Mouse (Mus musculus) heart, embryonic 13.5 days (tissue): ENCODE data around the gene Rab14. TPM values are rescaled to one million over a fixed set of nuclear protein-coding genes. Genes with fewer than 3 reads are reported as not detected.

Source experiments
- ATAC-seq: fragments of 200-750 bp; cut with Nextera tagmentation; 2 replicates; pipeline ENCODE4 v1.8.0; 2017; ENCODE audit warnings: moderate TSS enrichment; ENCODE audit not compliant: insufficient number of reproducible peaks, low FRiP score, low TSS enrichment; ENCODE audit errors: extremely low read depth
- H3K27ac ChIP-seq: fragments of 300-500 bp; sonication (generic); replicated peaks from 2 replicates; pipeline ENCODE4 v1.5.1; 2015; ENCODE audit warnings: moderate library complexity, mild to moderate bottlenecking, inconsistent platforms
- H3K27me3 ChIP-seq: fragments of 300-500 bp; sonication (generic); replicated peaks from 2 replicates; pipeline ENCODE4 v1.6.1; 2015; ENCODE audit warnings: mild to moderate bottlenecking, inconsistent platforms
- H3K36me3 ChIP-seq: fragments of 300-500 bp; sonication (generic); 2 replicates; pipeline ENCODE4 v1.6.1; 2015; ENCODE audit warnings: mild to moderate bottlenecking, inconsistent platforms
- H3K4me1 ChIP-seq: fragments of 300-500 bp; sonication (generic); 2 replicates; pipeline ENCODE4 v1.6.1; 2015; ENCODE audit warnings: inconsistent platforms
- H3K4me2 ChIP-seq: fragments of 300-500 bp; sonication (generic); 2 replicates; pipeline ENCODE4 v1.6.1; 2015; ENCODE audit warnings: inconsistent platforms, mild to moderate bottlenecking, moderate library complexity
- H3K4me3 ChIP-seq: fragments of 300-500 bp; sonication (generic); 2 replicates; pipeline ENCODE4 v1.5.1; 2015; ENCODE audit warnings: moderate library complexity, mild to moderate bottlenecking, inconsistent platforms
- H3K9ac ChIP-seq: fragments of 300-500 bp; sonication (generic); 2 replicates; pipeline ENCODE4 v1.6.1; 2015; ENCODE audit warnings: inconsistent platforms, mild to moderate bottlenecking, moderate library complexity
- H3K9me3 ChIP-seq: fragments of 300-500 bp; sonication (generic); 2 replicates; pipeline ENCODE4 v1.6.1; 2016; ENCODE audit warnings: inconsistent platforms
- WGBS: fragments of 180-500 bp; shearing (Covaris S2); methylation state at CpG from one replicate; pipeline ENCODE4 v1.1.7; 2015; ENCODE audit warnings: mixed read lengths; 5-methylcytosine and 5-hydroxymethylcytosine counted together
- polyA plus RNA-seq: library from polyadenylated mRNA; unstranded; fragments of >200 nt; fragmentation: Nextera tagmentation; extraction: Ambion mirVana; gene quantifications from 2 replicates; pipeline ENCODE4 v1.2.1, GENCODE M21; 2015

Rab14 gene
- polyA plus RNA-seq, 1 experiment from 2014 or later: 228 TPM

DNA sequence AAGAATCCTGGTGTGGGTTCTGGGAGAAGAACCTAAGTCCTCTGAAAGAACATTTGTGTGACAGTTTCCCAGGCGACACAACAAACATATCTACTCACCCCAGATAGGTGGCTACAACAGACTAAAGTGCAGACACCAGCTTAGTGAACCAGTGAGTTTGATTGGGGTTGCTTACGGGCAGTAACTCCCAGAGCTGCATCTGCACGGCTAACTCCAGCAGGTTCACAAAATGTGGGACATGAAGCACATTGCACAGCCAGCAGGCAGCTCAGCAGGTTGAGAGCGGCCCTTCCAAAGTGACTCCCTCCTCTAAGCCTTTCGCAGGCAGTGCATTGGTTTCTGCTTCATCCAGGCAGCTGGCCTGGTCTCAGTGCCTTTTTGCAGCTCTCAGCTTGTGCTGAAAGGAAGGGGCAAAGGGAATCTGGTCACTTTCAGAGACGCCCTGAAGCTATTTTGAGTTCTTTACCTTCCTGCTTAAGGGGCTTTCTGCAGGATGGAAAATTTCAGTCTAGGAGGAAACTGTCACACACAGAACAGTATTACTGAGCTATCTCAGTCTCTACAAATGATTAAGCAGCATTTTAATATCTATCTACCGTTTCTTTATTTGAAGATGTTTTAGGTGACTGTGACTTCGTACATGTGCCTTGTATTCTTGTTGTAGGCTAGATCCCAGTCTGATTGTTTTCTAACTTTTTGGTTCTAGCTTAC lies 46.9 kb downstream of the Rab14 start:
- H3K36me3 ChIP-seq: peaks cover 100% of the 10 kb centered on the region
- H3K4me3 ChIP-seq: no peak overlapping the region
- H3K9ac ChIP-seq: peak overlapping the region; percentile 56; the same call in 1 of the 2 replicates
- H3K9me3 ChIP-seq: no peaks in the 10 kb centered on the region
- H3K27me3 ChIP-seq: no peaks in the 10 kb centered on the region
- peaks cover 38% of the 10 kb centered on the region for H3K4me1 ChIP-seq
- no peak overlapping the region for H3K4me2 ChIP-seq
- ATAC-seq: no peak
- 49% methylated on average over 8 of the region's 8 CpGs for WGBS
- peak overlapping the region; percentile 80 for H3K27ac ChIP-seq

DNA sequence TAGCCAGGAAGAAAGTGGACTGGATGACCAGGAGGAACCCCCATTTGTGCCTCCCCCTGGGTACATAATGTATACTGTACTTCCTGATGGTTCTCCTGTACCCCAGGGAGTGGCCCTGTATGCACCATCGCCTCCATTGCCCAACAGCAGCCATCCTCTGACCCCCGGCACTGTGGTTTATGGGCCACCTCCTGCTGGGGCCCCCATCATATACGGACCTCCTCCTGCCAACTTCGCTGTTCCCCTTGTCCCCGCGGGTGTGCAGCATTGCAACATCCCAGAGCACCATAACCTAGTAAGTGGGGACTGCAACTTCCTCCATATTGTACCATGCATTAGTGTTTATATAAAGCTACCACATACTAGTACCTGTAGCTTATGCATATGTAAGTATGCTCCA lies 47.7 kb downstream of the Rab14 start:
- ATAC-seq: no peak
- Histone ChIP-seq H3K36me3 (peaks cover 100% of the 10 kb centered on the region), H3K27me3 (no peaks in the 10 kb centered on the region), H3K4me1 (peaks cover 35% of the 10 kb centered on the region), H3K27ac (peak overlapping the region; percentile 32; the same call in 1 of the 2 replicates), H3K4me2 (no peak overlapping the region), H3K9me3 (no peaks in the 10 kb centered on the region), H3K4me3 (no peak overlapping the region), H3K9ac (no peak overlapping the region)
- WGBS: 89% methylated on average over 6 of the region's 6 CpGs

GRCm38 (mm10) chr2:35151303-35151882 lies 49.5 kb downstream of the Rab14 start:
- Histone ChIP-seq H3K9me3 (no peaks in the 10 kb centered on the region), H3K27ac (no peak overlapping the region), H3K4me1 (peaks cover 25% of the 10 kb centered on the region), H3K4me2 (no peak overlapping the region), H3K9ac (no peak overlapping the region), H3K36me3 (peaks cover 100% of the 10 kb centered on the region), H3K27me3 (no peaks in the 10 kb centered on the region), H3K4me3 (no peak overlapping the region)
- WGBS: 95% methylated on average over 13 of the region's 13 CpGs
- ATAC-seq: no peak

- Histone ChIP-seq H3K4me3 (no peak overlapping the region), H3K9me3 (no peaks in the 10 kb centered on the region), H3K4me1 (peaks cover 13% of the 10 kb centered on the region), H3K9ac (no peak overlapping the region), H3K27ac (no peak overlapping the region), H3K36me3 (peaks cover 100% of the 10 kb centered on the region), H3K4me2 (no peak overlapping the region), H3K27me3 (no peaks in the 10 kb centered on the region)
- 83% methylated on average over 10 of the region's 10 CpGs for WGBS
- no peak for ATAC-seq
Measured at GRCm38 (mm10) chr2:35148806-35149205, 52.1 kb downstream of the Rab14 start.

- H3K27ac ChIP-seq: no peak overlapping the region
- peaks cover 97% of the 10 kb centered on the region for H3K36me3 ChIP-seq
- no peak overlapping the region for H3K4me2 ChIP-seq
- WGBS: 85% methylated on average over 3 of the region's 3 CpGs
- H3K9me3 ChIP-seq: no peaks in the 10 kb centered on the region
- H3K4me1 ChIP-seq: 0 out of 2 replicates have a peak, but pooled peaks cover 2% of the 10 kb centered on the region
- no peak for ATAC-seq
- no peak overlapping the region for H3K9ac ChIP-seq
- H3K27me3 ChIP-seq: no peaks in the 10 kb centered on the region
- no peak overlapping the region for H3K4me3 ChIP-seq
Measured at GRCm38 (mm10) chr2:35141673-35142072, 59.2 kb downstream of the Rab14 start.

DNA sequence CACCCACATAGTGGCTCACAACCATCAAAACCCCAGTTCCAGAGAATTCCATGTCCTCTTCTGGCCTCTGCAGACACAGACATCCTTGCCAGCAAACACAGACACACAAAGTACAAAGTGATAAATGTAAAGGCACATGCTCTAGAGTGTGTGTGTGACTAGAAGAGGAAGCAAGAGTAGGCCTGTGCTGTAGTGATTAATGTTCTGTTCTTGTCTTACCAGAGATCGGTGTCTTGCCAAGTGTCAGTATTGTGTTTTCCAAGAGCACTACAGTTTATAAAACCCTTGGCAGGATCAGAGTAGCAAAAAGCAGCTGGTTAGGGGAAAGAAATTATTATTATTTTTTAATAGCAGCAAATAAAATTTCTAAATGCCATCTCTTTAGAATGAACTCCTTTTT lies 62.3 kb downstream of the Rab14 start:
- whole genome bisulfite sequencing: 87% methylated on average over 1 of the region's 1 CpGs
- peaks cover 4% of the 10 kb centered on the region; the same call in 1 of the 2 replicates for H3K4me1 ChIP-seq
- no peak for ATAC-seq
- H3K27ac ChIP-seq: no peak overlapping the region
- no peaks in the 10 kb centered on the region for H3K9me3 ChIP-seq
- H3K27me3 ChIP-seq: no peaks in the 10 kb centered on the region
- no peak overlapping the region for H3K9ac ChIP-seq
- H3K36me3 ChIP-seq: peaks cover 88% of the 10 kb centered on the region
- no peak overlapping the region for H3K4me3 ChIP-seq
- H3K4me2 ChIP-seq: no peak overlapping the region

GRCm38 (mm10) chr2:35133891-35134290 lies 67.0 kb downstream of the Rab14 start:
- ATAC-seq: no peak
- no peak overlapping the region for H3K4me2 ChIP-seq
- H3K27me3 ChIP-seq: no peaks in the 10 kb centered on the region
- no peak overlapping the region for H3K27ac ChIP-seq
- H3K4me3 ChIP-seq: no peak overlapping the region
- WGBS: 89% methylated on average over 5 of the region's 5 CpGs
- H3K9ac ChIP-seq: no peak overlapping the region
- H3K9me3 ChIP-seq: no peaks in the 10 kb centered on the region
- H3K4me1 ChIP-seq: peaks cover 21% of the 10 kb centered on the region
- peaks cover 44% of the 10 kb centered on the region for H3K36me3 ChIP-seq

GRCm38 (mm10) chr2:35132662-35133055 lies 68.3 kb downstream of the Rab14 start:
- Histone ChIP-seq H3K27me3 (no peaks in the 10 kb centered on the region), H3K4me2 (peak overlapping the region; percentile 87), H3K27ac (peak overlapping the region; percentile 89), H3K36me3 (peaks cover 36% of the 10 kb centered on the region), H3K9me3 (no peaks in the 10 kb centered on the region), H3K4me1 (peaks cover 24% of the 10 kb centered on the region), H3K4me3 (peak overlapping the region; percentile 66), H3K9ac (peak overlapping the region; percentile 83)
- 10% methylated on average over 5 of the region's 5 CpGs for WGBS
- ATAC-seq: no peak

GRCm38 (mm10) chr2:35131991-35132661 lies 68.8 kb downstream of the Rab14 start:
- WGBS: under 1% methylated on average over 21 of the region's 21 CpGs
- H3K4me1 ChIP-seq: peaks cover 24% of the 10 kb centered on the region
- H3K9me3 ChIP-seq: no peaks in the 10 kb centered on the region
- no peaks in the 10 kb centered on the region for H3K27me3 ChIP-seq
- peak overlapping the region; percentile 66 for H3K4me3 ChIP-seq
- H3K36me3 ChIP-seq: peaks cover 35% of the 10 kb centered on the region
- peak overlapping the region; percentile 89 for H3K27ac ChIP-seq
- H3K9ac ChIP-seq: peak overlapping the region; percentile 83
- peak overlapping the region; percentile 87 for H3K4me2 ChIP-seq
- ATAC-seq: peak; percentile 89

GRCm38 (mm10) chr2:35131491-35131890 lies 69.4 kb downstream of the Rab14 start:
- Histone ChIP-seq H3K4me1 (peaks cover 24% of the 10 kb centered on the region), H3K27me3 (no peaks in the 10 kb centered on the region), H3K36me3 (peaks cover 30% of the 10 kb centered on the region), H3K9me3 (no peaks in the 10 kb centered on the region), H3K27ac (peak overlapping the region; percentile 89), H3K4me2 (peak overlapping the region; percentile 87), H3K9ac (peak overlapping the region; percentile 44; the same call in 1 of the 2 replicates), H3K4me3 (peak overlapping the region; percentile 66)
- no peak for ATAC-seq
